Mouse (Mus musculus) effector memory CD4-positive, alpha-beta T cell, adult 7 months (primary cell): ENCODE results near the gene Ctag2. TPM values are rescaled to one million over a fixed set of nuclear protein-coding genes. Genes with fewer than 3 reads are reported as not detected.

Source experiments
- polyA plus RNA-seq: library from polyadenylated mRNA; unstranded; fragments of 100-300 nt; shearing (Covaris generic); gene quantifications from one replicate; pipeline ENCODE4 v1.2.1, GENCODE M21; 2017

The Ctag2 gene
- polyA plus RNA-seq, result not detected

DNA sequence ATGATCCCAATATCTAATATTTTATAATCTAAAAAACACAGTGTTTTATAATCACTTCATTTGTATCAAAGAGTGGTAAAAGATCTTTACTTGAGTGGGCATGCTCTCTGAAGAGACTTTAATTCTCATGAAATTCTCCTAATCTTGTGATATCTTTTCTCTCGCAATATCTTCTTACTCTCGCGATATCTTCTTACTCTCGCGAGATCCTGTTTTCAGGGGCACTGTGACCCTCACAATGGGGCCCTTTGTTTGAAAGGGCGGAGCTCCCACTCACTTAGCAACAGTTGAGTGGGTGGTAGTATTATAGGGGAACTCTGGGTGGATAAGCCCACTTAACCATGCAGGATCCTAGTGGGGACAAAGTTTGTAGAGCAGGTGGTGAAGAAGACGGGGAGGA is at the start of gene Ctag2:
Ctag2 (plus strand) TSS at position 301 of the 400 bp plus-strand sequence.

